Mouse (Mus musculus): Measurements from ENCODE around the gene Gm49380.
"Not testable (repeated sequence)": the region's sequence is repeated elsewhere in the genome, so short reads cannot be mapped to it uniquely, and the experiment has no call there.

Gm49380 gene

DNA sequence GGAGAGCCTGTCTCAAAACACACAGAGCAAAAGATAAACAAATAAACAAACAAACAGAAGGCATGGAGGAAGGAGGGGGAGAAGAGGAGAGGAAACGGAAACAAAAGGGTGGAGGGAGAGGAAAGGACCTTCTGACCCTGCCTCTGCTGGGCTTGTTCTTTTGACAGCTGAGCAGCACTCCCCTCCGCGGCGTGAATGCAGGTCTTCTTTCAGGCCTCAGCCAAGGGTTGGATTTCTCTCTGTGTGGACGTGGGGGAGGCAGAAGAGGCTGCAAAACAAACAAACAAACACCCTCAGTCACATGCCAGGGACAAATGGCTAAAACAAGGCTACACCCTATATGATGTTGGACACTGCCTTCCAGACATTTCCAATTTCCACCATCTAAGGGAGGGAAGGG, 11.7 kb upstream of the Gm49380 start:
- DNase-seq (ENCODE audit: low spot score), result no peak

- DNase-seq (ENCODE audit: low spot score), result no peak
Observed at GRCm38 (mm10) chr9:44124317-44124716, 11.0 kb upstream of the Gm49380 start.

- DNase-seq (ENCODE audit: low spot score), result no peak
Observed at GRCm38 (mm10) chr9:44119948-44120465, 6.7 kb upstream of the Gm49380 start.

DNA sequence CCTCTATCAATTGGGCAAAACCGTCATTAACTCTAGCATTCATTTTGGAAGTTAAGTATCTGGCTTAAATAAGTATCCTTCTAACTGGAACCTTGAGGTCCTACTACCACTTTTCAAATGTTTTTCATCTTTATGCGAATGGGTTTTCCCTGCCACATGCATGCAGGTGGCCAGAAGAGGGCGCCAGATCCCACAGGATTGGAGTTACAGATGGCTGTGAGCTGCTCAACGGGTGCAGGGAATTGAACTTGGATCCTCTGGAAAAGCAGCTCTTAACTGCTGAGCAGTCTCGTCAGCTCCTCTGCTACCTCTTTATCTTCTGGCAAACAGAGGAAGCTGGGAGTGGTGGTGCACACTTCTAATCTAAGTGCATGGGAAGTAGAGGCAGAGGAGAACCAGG, 5.7 kb upstream of the Gm49380 start:
- DNase-seq (ENCODE audit: low spot score), result no peak

DNA sequence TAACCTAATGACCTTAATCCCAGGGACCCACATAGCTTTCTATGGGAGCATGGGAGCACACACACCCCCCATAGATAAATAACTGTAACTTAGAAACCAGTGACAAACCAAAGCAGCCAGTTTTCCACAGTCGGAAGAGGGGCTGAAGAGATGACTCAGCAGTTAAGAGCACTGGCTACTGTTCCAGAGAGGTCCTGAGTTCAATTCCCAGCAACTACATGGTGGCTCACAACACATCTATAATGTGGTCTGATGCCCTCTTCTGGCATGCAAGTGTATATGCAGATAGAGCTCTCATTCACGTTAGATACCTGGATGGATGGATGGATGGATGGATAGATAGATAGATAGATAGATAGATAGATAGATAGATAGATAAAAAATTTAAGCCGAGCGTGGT, 2.9 kb upstream of the Gm49380 start:
- DNase-seq (ENCODE audit: low spot score), result no peak

- DNase-seq (ENCODE audit: low spot score), result no peak
Observed at GRCm38 (mm10) chr9:44115599-44115998, 2.3 kb upstream of the Gm49380 start.

DNA sequence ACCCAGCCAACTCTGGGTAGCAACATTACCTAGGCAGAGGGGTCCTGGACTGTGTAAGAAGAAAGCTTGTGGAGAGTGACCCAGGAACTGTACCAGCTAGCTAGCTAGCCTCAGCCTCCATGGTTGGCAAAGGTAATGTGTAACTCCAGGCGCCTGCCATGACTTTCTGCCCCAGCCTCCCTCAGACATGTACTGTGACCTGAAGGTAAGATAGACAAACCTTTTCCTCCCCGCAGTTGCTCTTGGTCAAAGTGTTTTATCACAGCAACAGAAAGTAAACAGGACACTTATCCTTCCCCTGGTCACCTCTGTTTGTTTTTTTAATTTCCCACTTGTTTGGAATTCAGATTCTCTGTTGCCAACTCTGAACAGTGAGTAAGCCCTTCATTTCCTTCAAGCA, 1.2 kb upstream of the Gm49380 start:
- DNase-seq (ENCODE audit: low spot score), result no peak

DNA sequence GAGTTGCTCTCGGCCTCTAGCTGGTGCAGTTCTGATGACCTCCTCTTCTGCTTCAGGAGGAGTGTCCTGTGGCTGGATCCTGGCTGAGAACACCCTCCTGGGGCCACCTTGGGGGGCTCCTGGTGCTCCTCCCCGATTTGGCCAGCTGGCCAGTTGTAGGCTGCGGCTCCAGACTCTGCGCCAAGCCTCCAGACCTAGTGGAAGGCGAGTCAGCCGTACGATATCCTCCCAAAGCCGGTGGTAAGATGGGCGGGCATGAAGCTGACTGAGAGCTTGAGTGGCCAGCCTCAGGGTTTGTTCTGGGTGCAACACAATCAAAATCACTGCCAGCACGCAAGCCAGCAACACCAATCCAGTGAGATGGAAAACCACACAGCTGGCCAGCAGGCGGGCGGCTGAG, 1.4 kb downstream of the Gm49380 start:
- DNase-seq (ENCODE audit: low spot score), result not testable (repeated sequence)

DNA sequence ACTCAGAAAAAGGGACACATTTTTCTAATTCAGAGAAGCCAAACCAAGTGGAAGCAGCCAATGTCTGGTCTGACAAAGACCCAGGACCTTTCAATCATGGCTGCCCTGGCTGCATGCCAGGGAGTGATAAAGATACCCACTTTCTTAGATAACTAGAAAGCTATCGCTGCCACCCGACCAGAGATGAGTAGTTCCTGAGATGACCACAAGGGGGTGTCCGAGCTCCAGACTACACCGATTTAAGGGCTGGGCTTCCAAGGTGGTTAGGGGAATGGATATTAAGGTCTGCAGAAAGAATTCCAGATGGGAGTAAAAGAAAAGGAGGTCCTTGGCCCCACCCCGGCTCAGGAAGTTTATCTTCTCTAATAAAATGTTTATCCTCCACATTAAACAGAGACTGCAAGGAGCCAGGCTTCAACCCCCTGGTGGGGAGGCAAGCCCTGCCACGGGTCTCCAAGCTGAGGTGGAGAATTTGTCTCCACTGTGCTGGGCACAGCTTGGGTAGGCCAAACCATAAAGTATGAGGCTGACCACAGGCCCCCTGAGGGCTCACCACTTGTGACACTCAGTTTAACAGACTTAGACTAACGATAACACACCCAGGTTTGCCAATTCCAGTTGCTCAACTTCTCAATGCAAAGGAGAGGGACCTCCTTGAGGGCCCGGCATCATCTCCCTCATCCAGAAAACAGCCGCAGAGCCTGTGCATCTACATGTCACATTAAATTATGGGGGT, 3.8 kb downstream of the Gm49380 start:
- DNase-seq (ENCODE audit: low spot score), result peak; percentile 88

DNA sequence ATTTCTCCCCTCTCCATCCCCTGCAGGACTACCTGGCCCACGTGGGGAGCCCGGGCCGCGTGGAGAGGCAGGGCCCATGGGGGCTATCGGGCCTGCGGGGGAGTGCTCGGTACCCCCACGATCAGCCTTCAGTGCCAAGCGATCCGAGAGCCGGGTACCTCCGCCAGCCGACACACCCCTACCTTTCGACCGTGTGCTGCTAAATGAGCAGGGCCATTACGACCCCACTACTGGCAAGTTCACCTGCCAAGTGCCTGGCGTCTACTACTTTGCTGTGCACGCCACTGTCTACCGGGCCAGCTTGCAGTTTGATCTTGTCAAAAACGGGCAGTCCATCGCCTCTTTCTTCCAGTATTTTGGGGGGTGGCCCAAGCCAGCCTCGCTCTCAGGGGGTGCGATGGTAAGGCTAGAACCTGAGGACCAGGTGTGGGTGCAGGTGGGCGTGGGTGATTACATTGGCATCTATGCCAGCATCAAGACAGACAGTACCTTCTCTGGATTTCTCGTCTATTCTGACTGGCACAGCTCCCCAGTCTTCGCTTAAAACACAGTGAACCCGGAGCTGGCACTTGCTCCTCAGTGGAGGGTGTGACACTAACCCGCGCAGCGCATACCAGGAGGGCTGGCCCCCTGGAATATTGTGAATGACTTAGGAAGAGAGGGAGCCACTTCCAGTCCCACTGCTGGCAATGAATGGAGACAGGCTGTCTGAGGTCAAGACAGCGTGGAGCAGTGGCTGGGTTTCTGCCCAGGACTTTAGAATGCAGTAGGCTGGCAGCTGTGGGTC, 4.8 kb downstream of the Gm49380 start:
- DNase-seq (ENCODE audit: low spot score), result no peak

GRCm38 (mm10) chr9:44107557-44108179, 5.6 kb downstream of the Gm49380 start:
- DNase-seq (ENCODE audit: low spot score), result no peak

DNA sequence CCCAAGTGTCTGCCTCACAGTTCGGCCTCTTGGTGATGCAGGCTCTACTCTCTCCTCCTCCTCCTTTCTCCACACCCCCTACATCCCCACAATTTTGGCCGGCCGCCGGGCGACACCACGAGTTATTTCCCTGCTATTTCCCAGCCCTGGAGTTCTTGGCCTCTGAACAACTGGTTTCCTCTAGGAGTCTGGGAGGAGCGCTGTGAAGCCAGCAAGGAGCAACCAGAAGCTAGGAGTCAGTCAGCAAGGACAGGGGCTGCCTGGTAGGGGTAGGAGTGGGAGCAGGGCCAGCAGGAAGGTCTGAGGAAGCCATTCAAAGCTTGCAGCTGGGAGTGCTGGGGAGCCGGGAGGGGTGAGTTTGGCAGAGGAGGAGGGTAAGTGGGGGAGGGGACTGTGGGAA, 6.2 kb downstream of the Gm49380 start, which contains the start of gene C1qtnf5:
Gene C1qtnf5 (plus strand): TSS at position 136 of the 400 bp plus-strand sequence.
- DNase-seq (ENCODE audit: low spot score), result peak; percentile 77

DNA sequence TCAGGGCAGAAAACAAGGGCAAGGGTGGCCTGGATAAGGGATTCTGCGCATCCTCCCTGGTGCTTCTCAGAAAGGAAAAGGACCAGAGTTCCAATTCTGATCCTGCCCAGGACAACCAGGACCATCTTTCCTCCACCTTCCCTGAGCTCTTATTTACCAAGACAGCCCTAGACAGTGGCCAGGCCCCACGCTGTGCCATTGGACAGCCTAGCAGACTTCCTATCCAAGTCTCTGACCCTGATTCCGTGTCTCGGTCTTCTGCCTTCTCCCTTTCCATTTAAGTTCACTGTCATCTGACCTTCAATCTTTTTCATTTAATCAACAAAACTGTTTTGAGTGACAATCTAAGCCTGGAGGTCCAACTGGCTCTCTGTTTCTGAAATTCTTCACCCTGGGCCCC, 6.7 kb downstream of the Gm49380 start:
- DNase-seq (ENCODE audit: low spot score), result no peak

DNA sequence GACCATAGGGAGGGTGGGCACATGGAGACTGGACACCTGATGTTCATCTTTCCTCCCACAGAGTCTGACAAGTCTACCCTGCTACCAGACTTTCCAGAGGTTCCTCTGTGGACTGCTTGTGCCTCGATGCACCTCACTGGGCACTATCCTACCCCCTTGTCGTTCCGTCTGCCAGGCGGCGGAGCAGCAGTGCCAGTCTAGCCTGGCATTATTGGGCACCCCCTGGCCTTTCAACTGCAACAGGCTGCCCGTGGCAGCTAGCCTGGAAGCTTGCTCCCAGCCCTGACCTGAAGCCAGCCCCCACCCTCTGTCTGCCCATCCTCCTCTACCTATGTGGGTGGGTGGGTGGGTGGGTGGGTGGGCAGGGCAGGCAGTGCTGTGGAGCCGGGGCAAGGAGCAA, 7.1 kb downstream of the Gm49380 start:
- no peak for DNase-seq (ENCODE audit: low spot score)

GRCm38 (mm10) chr9:44105781-44106180, 7.5 kb downstream of the Gm49380 start:
- DNase-seq (ENCODE audit: low spot score), result no peak

- no peak for DNase-seq (ENCODE audit: low spot score)
Observed at GRCm38 (mm10) chr9:44104881-44105280, 8.4 kb downstream of the Gm49380 start.

DNA sequence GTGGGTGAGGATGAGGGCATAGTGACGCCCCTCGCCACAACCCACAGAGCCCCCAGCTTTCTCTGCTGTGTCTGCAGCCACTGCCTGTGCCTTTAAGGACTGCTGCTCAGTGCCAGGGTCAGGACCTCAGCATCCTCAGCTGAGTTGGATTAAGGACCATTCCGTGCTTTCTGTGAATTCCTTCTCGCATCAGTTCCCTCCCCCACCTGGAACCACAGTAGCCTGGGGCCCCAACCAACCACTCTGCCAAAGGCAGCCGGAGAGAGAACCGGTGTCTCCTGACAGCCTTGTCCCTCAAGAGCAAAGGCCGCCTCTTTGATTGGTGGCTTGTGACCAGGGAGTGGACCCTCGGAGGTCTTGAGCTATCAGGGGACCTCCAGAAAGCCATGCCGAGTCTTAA, 11.8 kb downstream of the Gm49380 start, which contains the start of gene Mfrp:
Gene Mfrp (plus strand): TSS at position 240 of the 400 bp plus-strand sequence.
- DNase-seq (ENCODE audit: low spot score), result no peak

DNA sequence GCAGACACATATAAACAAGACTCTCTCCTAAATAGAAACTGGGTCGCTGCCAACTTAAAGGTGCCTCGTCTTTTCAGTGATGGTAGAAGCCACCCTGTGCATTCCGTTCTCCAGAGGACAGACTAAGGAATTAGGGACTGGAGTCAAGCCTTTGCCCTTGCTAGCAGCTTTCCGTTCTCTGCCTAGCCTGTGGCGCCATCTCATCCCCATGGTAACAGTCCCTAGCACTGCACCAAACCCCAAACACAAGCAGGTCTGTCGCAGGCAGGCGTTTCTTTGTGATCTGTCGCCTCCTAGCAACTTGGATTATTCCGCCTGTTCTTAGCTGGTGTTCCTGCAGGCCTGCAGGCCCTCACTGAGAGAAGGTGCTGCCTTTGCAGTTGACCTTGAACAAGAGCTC, 16.8 kb downstream of the Gm49380 start:
- peak; percentile 60 for DNase-seq (ENCODE audit: low spot score)

DNA sequence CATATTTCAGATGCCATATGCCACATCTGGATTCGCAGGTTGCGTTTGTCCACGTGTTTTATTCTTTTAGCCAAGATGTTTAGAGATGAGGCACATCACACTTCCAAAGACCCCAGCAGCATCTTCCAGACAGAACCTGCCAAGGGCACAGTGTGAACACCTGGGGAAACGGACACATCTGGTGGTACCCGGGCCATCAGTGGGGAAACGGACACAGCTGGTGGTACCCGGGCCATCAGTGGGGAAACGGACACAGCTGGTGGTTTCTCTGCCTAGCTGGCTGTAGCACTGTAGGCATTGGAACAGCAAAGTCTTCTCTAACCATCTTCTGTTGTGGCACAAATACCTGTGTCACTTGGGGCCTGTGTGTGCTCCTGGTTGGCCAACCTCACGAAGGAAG, 17.5 kb downstream of the Gm49380 start:
- DNase-seq (ENCODE audit: low spot score), result no peak

- DNase-seq (ENCODE audit: low spot score), result no peak
Observed at GRCm38 (mm10) chr9:44094737-44095136, 18.6 kb downstream of the Gm49380 start.

- peak; percentile 86 for DNase-seq (ENCODE audit: low spot score)
Observed at GRCm38 (mm10) chr9:44093612-44094503, 19.4 kb downstream of the Gm49380 start.

Measured in layer of hippocampus, adult 11-12 months (tissue).